Comparison of ENCODE assay signal across 32 mouse cellular contexts in the genomic region with DNA sequence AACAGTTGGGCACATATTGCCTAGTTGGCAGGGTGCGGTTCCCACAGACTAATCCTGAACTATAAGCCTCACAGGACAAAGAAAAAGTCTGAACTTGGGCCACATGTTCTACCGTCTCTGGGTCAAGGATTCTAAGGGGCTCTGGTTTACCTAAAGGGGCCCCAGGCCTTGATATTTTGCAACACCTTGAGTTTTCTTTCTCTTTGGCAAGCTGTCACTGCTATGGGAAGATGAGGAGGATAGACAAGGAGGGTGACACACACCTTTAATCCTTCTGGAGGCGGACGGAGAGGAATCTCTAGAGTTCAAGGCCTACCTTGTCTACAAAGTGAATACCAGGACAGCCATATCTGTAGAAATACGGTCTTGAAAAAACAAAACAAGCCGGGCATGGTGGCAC. TPM values are rescaled to one million over a fixed set of nuclear protein-coding genes. Genes with fewer than 3 reads are reported as not detected.
"Had no signal": no experiment of that assay in that cellular context is flagged by ENCODE, and none has a peak within 500 bp of the region (broad histone marks: within the 10 kb centered on the region; RNA-seq: fewer than 3 reads in every experiment).

No protein-coding gene starts in this region.

- H3K27ac ChIP-seq: heart, adult 2 months; heart, embryonic 10.5 days; hindbrain, embryonic 10.5 days; hindbrain, embryonic 12.5 days; hindbrain, embryonic 14.5 days; layer of hippocampus, adult 2 months; left cerebral cortex, adult 2 months; limb, embryonic 10.5 days; limb, embryonic 12.5 days; liver, embryonic 14.5 days had no signal

- H3K9me3 ChIP-seq: heart, embryonic 10.5 days; heart, embryonic 12.5 days; hindbrain, embryonic 10.5 days; hindbrain, embryonic 12.5 days; limb, embryonic 10.5 days; limb, embryonic 12.5 days had no signal

- DNase-seq: gastrocnemius, adult 2 months; gastrocnemius, postnatal 10 days; gastrocnemius, postnatal 25 days; heart, adult 11 months; heart, adult 2 months; heart, postnatal 10 days; heart, postnatal 4 days; kidney, adult 11 months; kidney, adult 2 months; kidney, postnatal 10 days; kidney, postnatal 25 days; kidney, postnatal 4 days; liver had no signal

- H3K9ac ChIP-seq: hindbrain, embryonic 12.5 days; limb, embryonic 12.5 days had no signal

- H3K4me3 ChIP-seq: heart, adult 2 months; left cerebral cortex, adult 2 months; limb, embryonic 12.5 days had no signal

- H3K4me1 ChIP-seq: heart, embryonic 10.5 days had no signal

- ATAC-seq: hindbrain, embryonic 16.5 days; inflammation-experienced regulatory T-cells, adult 6 months had no signal

- H3K27me3 ChIP-seq: heart, embryonic 12.5 days; hindbrain, embryonic 12.5 days; limb, embryonic 12.5 days had no signal

RNA-seq across cellular contexts. Expression of a gene that starts 59.7 kb away (rescaled TPM):
- polyA plus RNA-seq: heart, adult 2 months; heart, embryonic 10.5 days; heart, embryonic 12.5 days; heart, embryonic 14.5 days; heart, embryonic 16.5 days; hindbrain, embryonic 10.5 days; hindbrain, embryonic 12.5 days; hindbrain, embryonic 14.5 days; hindbrain, embryonic 16.5 days; inflammation-experienced regulatory T-cells, adult 6 months; kidney, adult 2 months; kidney, embryonic 14.5 days; kidney, embryonic 16.5 days; limb, embryonic 10.5 days; limb, embryonic 12.5 days; limb, embryonic 14.5 days; liver, embryonic 11.5 days; liver, embryonic 14.5 days; liver, embryonic 16.5 days had no signal
